Mouse (Mus musculus): ENCODE data around the gene Klhl29. TPM values are rescaled to one million over a fixed set of nuclear protein-coding genes. Genes with fewer than 3 reads are reported as not detected.
"Not testable (repeated sequence)": the region's sequence is repeated elsewhere in the genome, so short reads cannot be mapped to it uniquely, and the experiment has no call there.

Klhl29 gene
- polyA plus RNA-seq, 1 experiment: 1.1 TPM

DNA sequence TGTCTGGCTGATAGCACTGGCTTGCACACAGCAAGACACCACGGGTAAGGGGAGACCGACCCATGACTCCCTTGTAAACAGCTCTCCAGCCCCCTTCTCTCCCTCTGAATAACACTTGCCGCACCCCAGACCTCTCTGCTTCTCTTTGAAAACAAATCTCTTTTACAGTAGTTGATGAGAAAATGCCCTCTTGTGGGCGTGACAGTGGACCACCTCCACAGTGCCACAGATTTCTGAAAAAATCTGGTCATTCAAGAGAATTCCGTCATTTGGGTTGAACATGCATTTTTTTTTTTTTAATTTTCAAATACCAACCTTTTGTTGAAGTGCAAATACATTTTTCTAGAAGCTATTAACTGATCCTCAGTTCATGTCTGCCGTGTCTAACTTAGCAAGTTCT lies 17.0 kb downstream of the Klhl29 start:
- Histone ChIP-seq H3K4me1 (ENCODE audit: control insufficient read depth, insufficient read depth, low read length) (no peaks in the 10 kb centered on the region), H3K27ac (ENCODE audit: control insufficient read depth, insufficient read depth, low read depth, low read length) (no peak overlapping the region), H3K36me3 (ENCODE audit: control insufficient read depth, insufficient read depth, low read length) (no peaks in the 10 kb centered on the region), H3K4me3 (ENCODE audit: control insufficient read depth, low read depth, low read length) (no peak overlapping the region), H3K27me3 (ENCODE audit: control insufficient read depth, insufficient read depth, low read length) (no peaks in the 10 kb centered on the region)
- TF ChIP-seq CTCF (IDR thresholded peaks at IDR 0.05; ENCODE audit: control insufficient read depth, insufficient read depth, insufficient replicate concordance, low read depth, low read length): no peak

DNA sequence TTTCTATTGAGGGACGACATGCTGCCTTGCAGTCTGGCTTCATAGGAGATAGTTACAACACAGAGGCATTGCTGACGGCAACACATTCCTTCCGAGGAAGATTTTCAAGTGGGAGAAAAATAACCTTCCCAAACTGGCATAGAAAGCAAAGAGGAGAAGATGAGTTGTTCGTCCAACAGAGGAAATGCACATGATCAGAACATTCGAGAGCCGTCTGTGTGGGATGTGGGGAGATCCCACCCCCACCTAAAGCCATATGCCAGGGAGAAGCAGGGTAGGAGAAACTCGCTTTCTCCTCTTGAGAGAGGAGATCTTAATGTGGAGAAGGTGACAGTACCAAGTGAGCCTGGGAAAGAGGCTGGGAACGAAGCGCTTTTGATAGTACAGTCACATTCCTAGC lies 22.1 kb downstream of the Klhl29 start:
- Histone ChIP-seq H3K4me1 (ENCODE audit: control insufficient read depth, insufficient read depth, low read length) (no peaks in the 10 kb centered on the region), H3K27me3 (ENCODE audit: control insufficient read depth, insufficient read depth, low read length) (no peaks in the 10 kb centered on the region), H3K27ac (ENCODE audit: control insufficient read depth, insufficient read depth, low read depth, low read length) (no peak overlapping the region), H3K4me3 (ENCODE audit: control insufficient read depth, low read depth, low read length) (no peak overlapping the region), H3K36me3 (ENCODE audit: control insufficient read depth, insufficient read depth, low read length) (no peaks in the 10 kb centered on the region)
- TF ChIP-seq CTCF (IDR thresholded peaks at IDR 0.05; ENCODE audit: control insufficient read depth, insufficient read depth, insufficient replicate concordance, low read depth, low read length) (no peak), POLR2A (IDR thresholded peaks at IDR 0.05; ENCODE audit: control insufficient read depth, low read depth, low read length) (no peak)

DNA sequence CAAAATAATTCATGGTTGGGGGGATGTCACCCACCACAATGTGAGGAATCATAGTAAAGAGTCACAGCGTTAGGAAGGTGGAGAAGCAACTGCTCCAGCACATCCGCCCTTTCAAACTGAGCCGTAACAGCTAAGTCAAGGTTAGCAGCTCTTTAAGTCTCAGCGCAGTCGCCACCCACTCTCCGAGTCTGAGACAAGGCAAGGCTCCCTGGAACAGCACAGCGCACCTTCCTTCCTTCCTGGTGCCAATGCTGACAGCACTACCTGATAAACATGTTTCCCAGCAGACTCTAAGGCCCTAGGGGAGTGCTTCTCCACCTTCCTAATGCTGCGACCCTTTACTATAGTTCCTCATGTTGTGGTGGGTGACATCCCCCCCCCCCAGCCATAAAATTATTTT lies 22.7 kb downstream of the Klhl29 start:
- TF ChIP-seq POLR2A (IDR thresholded peaks at IDR 0.05; ENCODE audit: control insufficient read depth, low read depth, low read length) (no peak), CTCF (IDR thresholded peaks at IDR 0.05; ENCODE audit: control insufficient read depth, insufficient read depth, insufficient replicate concordance, low read depth, low read length) (no peak)
- Histone ChIP-seq H3K27ac (ENCODE audit: control insufficient read depth, insufficient read depth, low read depth, low read length) (no peak overlapping the region), H3K4me3 (ENCODE audit: control insufficient read depth, low read depth, low read length) (no peak overlapping the region), H3K27me3 (ENCODE audit: control insufficient read depth, insufficient read depth, low read length) (no peaks in the 10 kb centered on the region), H3K4me1 (ENCODE audit: control insufficient read depth, insufficient read depth, low read length) (no peaks in the 10 kb centered on the region), H3K36me3 (ENCODE audit: control insufficient read depth, insufficient read depth, low read length) (no peaks in the 10 kb centered on the region)

DNA sequence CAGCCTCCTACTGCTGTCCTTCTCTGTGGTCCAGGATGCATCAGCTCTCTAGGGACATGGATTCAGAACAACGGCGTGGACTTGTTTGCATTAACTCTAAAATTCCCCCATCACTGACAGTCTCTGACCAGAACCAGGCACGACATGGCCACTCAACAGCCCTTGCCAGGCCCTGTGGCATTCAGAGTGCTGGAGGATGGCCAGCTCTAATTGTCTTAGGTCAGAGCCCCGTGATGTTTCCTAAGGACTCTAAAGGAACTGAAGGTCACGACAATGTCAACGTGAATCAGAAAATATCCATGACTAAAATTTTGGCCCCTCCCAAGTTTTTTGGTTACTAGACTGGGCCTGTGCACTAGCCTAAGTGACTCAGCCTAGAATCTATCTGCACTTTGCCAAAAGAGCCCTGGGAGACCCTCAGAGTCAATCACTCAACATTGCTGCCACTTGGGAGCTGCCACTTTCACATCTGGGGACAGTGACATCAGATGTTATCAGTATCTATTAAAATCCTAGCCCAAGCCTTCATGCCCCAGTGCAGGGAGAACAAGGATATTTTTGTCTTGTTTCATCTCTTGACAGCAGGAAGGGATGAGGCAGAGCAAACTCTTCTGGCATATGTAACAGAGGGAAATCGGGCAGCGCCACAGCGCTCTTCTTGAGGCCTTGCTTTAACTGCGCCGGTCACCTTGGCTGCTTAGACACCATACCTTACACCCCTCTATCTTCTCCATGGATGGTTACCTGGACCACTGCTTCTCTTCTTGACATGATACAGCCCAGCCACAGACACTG lies 24.8 kb downstream of the Klhl29 start:
- TF ChIP-seq POLR2A (IDR thresholded peaks at IDR 0.05; ENCODE audit: control insufficient read depth, low read depth, low read length): no peak
- TF ChIP-seq CTCF (IDR thresholded peaks at IDR 0.05; ENCODE audit: control insufficient read depth, insufficient read depth, insufficient replicate concordance, low read depth, low read length): no peak
- no peak overlapping the region for H3K27ac ChIP-seq (ENCODE audit: control insufficient read depth, insufficient read depth, low read depth, low read length)
- H3K4me3 ChIP-seq (ENCODE audit: control insufficient read depth, low read depth, low read length): no peak overlapping the region
- no peaks in the 10 kb centered on the region for H3K27me3 ChIP-seq (ENCODE audit: control insufficient read depth, insufficient read depth, low read length)
- H3K36me3 ChIP-seq (ENCODE audit: control insufficient read depth, insufficient read depth, low read length): no peaks in the 10 kb centered on the region
- no peaks in the 10 kb centered on the region for H3K4me1 ChIP-seq (ENCODE audit: control insufficient read depth, insufficient read depth, low read length)

DNA sequence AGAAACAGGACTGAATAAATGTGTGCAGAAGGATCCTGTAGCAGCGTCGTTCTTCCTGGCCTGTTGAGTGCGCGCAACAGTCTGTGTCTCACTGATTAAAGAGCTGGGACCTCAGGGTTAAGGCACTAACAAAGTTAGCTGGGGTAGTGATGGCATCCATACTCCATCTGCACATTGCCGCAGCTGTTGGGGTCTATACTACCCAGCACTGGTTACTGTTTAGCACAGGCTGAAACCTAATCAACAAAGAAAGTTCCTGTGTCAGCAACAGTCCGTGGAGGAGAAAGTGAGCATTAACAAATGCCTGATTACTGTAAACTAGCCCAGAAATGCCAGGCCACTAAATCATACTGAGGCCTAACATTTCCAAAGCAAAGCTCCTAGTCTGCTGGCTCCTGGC lies 30.4 kb downstream of the Klhl29 start:
- TF ChIP-seq POLR2A (IDR thresholded peaks at IDR 0.05; ENCODE audit: control insufficient read depth, low read depth, low read length) (no peak), CTCF (IDR thresholded peaks at IDR 0.05; ENCODE audit: control insufficient read depth, insufficient read depth, insufficient replicate concordance, low read depth, low read length) (no peak)
- Histone ChIP-seq H3K27me3 (ENCODE audit: control insufficient read depth, insufficient read depth, low read length) (no peaks in the 10 kb centered on the region), H3K4me1 (ENCODE audit: control insufficient read depth, insufficient read depth, low read length) (no peaks in the 10 kb centered on the region), H3K27ac (ENCODE audit: control insufficient read depth, insufficient read depth, low read depth, low read length) (no peak overlapping the region), H3K4me3 (ENCODE audit: control insufficient read depth, low read depth, low read length) (no peak overlapping the region), H3K36me3 (ENCODE audit: control insufficient read depth, insufficient read depth, low read length) (no peaks in the 10 kb centered on the region)

DNA sequence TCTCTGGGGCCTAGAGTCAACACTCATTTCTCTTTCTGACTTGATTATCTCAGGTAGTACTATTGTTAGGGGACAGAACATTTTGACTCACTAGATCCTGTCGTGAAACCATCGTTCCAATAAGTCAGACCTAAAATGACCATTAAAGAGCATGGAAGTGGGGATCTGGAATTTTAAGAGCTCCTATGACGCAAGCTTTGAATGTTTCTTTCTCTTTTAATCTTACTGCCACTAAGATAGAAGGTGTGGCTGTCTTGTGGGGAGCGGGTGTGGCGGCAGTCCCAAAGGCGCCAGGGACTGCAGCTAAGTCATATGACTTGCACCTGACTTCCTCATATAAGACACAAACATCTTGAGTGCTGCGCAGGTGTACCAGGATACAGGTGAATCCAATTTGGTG lies 31.0 kb downstream of the Klhl29 start:
- H3K4me1 ChIP-seq (ENCODE audit: control insufficient read depth, insufficient read depth, low read length); H3K4me3 ChIP-seq (ENCODE audit: control insufficient read depth, low read depth, low read length); H3K36me3 ChIP-seq (ENCODE audit: control insufficient read depth, insufficient read depth, low read length); H3K27me3 ChIP-seq (ENCODE audit: control insufficient read depth, insufficient read depth, low read length); H3K27ac ChIP-seq (ENCODE audit: control insufficient read depth, insufficient read depth, low read depth, low read length): not testable (repeated sequence)

DNA sequence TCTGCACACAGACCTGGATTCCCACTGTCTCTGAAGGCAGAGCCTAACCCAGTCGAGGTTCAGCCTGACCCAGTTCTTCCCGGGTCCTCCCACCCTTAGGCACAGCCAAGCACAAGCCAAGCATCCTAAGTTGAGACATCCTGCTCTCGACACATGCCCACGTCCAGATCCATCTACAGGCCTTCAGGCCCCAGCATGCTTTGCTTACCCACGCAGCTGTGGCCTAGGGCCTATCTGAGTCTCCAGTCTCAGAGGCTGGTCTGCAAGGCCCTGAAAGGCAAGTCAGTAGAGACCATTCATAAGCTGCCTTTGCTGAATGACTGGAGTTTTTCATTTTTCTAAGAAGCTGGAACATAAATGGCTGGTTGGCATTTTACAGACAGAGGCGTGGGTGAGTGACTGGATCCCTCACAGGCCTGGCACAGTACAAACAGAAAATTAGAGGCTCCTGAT lies 35.3 kb downstream of the Klhl29 start:
- no peak for TF ChIP-seq CTCF (IDR thresholded peaks at IDR 0.05; ENCODE audit: control insufficient read depth, insufficient read depth, insufficient replicate concordance, low read depth, low read length)
- TF ChIP-seq POLR2A (IDR thresholded peaks at IDR 0.05; ENCODE audit: control insufficient read depth, low read depth, low read length): no peak
- Histone ChIP-seq H3K4me1 (ENCODE audit: control insufficient read depth, insufficient read depth, low read length) (no peaks in the 10 kb centered on the region), H3K36me3 (ENCODE audit: control insufficient read depth, insufficient read depth, low read length) (no peaks in the 10 kb centered on the region), H3K27me3 (ENCODE audit: control insufficient read depth, insufficient read depth, low read length) (no peaks in the 10 kb centered on the region), H3K4me3 (ENCODE audit: control insufficient read depth, low read depth, low read length) (no peak overlapping the region), H3K27ac (ENCODE audit: control insufficient read depth, insufficient read depth, low read depth, low read length) (no peak overlapping the region)

Measured in testis, adult 2 months (tissue).